Mouse (Mus musculus): ENCODE measurements at regions not wholly inside any gene's neighbourhood (a gene's known extent, or its start where the extent isn't known, plus 50 kb on each side); places are given as distances from the start of the nearest gene placed in this dataset.
"Not testable (repeated sequence)": the region's sequence is repeated elsewhere in the genome, so short reads cannot be mapped to it uniquely, and the experiment has no call there.

- H3K27me3 ChIP-seq (ENCODE audit: insufficient read depth, low read length); H3K4me3 ChIP-seq (ENCODE audit: low read depth, low read length); H3K4me1 ChIP-seq (ENCODE audit: insufficient read depth, low read depth, low read length); H3K9me3 ChIP-seq (replicated peaks); H3K36me3 ChIP-seq (replicated peaks); DNase-seq (ENCODE audit: low spot score): not testable (repeated sequence)
- peak; percentile 43 for ATAC-seq (ENCODE audit: extremely low read depth, insufficient number of reproducible peaks, low FRiP score, poor library complexity, severe bottlenecking)
Observed at GRCm38 (mm10) chr4:3497392-3497791, 312.2 kb upstream of the Vmn1r3 start.

GRCm38 (mm10) chr4:3495987-3496386, 310.8 kb upstream of the Vmn1r3 start:
- not testable (repeated sequence) for H3K4me1 ChIP-seq (ENCODE audit: insufficient read depth, low read depth, low read length); H3K36me3 ChIP-seq (replicated peaks); DNase-seq (ENCODE audit: low spot score); H3K27me3 ChIP-seq (ENCODE audit: insufficient read depth, low read length); H3K4me3 ChIP-seq (ENCODE audit: low read depth, low read length); H3K9me3 ChIP-seq (replicated peaks)
- ATAC-seq (ENCODE audit: extremely low read depth, insufficient number of reproducible peaks, low FRiP score, poor library complexity, severe bottlenecking): peak; percentile 71

DNA sequence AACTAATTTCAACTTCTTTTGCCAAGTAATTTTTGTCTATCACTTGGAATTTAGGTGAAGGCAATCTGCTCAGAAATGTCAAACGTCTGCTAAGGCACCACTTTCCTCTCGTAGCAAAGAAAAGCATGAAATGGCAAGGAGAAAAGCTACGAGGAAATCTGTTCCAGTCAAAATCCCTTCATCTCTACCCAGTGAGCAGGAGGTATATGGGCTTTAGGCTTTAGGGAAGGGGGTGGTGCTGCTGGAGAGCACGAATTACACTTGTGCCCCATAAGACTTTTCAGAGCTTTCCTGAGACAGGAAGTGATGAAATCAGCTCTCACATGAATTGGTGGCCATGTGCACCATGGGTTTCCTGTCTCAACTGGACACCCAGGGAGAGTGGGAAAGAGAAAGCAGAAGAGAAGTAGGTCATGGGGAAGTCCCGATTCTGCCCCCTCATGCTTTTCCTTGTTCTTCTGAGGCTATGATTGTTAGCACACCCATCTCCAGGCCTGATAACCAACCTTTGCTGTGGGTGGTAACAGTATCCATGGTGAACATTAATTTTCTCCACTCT, 309.0 kb upstream of the Vmn1r3 start:
- not testable (repeated sequence) for H3K4me1 ChIP-seq (ENCODE audit: insufficient read depth, low read depth, low read length); H3K9me3 ChIP-seq (replicated peaks); DNase-seq (ENCODE audit: low spot score); H3K27me3 ChIP-seq (ENCODE audit: insufficient read depth, low read length); ATAC-seq (ENCODE audit: extremely low read depth, insufficient number of reproducible peaks, low FRiP score, poor library complexity, severe bottlenecking); H3K36me3 ChIP-seq (replicated peaks); H3K4me3 ChIP-seq (ENCODE audit: low read depth, low read length)

GRCm38 (mm10) chr4:3490901-3491300, 305.7 kb upstream of the Vmn1r3 start:
- not testable (repeated sequence) for H3K9me3 ChIP-seq (replicated peaks); H3K27me3 ChIP-seq (ENCODE audit: insufficient read depth, low read length); H3K4me3 ChIP-seq (ENCODE audit: low read depth, low read length); H3K36me3 ChIP-seq (replicated peaks); DNase-seq (ENCODE audit: low spot score); H3K4me1 ChIP-seq (ENCODE audit: insufficient read depth, low read depth, low read length); ATAC-seq (ENCODE audit: extremely low read depth, insufficient number of reproducible peaks, low FRiP score, poor library complexity, severe bottlenecking)

DNA sequence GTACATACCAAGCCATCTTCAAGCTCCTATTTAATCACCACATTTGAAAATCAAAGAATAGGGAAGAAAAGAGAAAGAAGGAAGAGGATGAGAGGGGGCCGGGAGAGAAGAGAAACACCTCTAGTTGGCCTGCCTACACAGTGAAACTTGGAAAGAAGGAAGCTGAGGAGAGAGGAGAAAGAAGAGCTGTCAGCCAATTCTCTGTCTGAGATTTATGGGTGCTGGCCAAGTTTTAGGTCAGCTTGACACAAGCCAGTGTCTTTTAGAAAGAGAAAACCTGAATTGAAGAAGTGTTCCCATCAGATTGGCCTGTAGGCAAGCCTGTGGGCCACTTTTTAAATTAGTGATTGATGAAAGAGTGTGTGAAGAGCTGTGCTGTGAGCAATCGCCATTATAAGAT, 296.9 kb upstream of the Vmn1r3 start:
- TF ChIP-seq CTCF (IDR thresholded peaks at IDR 0.05; ENCODE audit: low read depth, low read length): no peak
- TF ChIP-seq POLR2AphosphoS5 (IDR thresholded peaks at IDR 0.05; ENCODE audit: insufficient replicate concordance, low read depth, low read length): no peak
- no peak for TF ChIP-seq TAL1 (conservative IDR thresholded peaks at IDR 0.05; ENCODE audit: low read depth, low read length)
- TF ChIP-seq GATA2 (IDR thresholded peaks at IDR 0.05; ENCODE audit: borderline replicate concordance, low read depth, low read length): no peak
- no peak for TF ChIP-seq GATA1 (IDR thresholded peaks at IDR 0.05; ENCODE audit: borderline replicate concordance, low read length)
- DNase-seq (ENCODE audit: low spot score) (no peak), ATAC-seq (ENCODE audit: extremely low read depth, insufficient number of reproducible peaks, low FRiP score, poor library complexity, severe bottlenecking) (no peak)
- H3K9me3 ChIP-seq (replicated peaks): no peaks in the 10 kb centered on the region
- no peak overlapping the region for H3K4me3 ChIP-seq (ENCODE audit: low read depth, low read length)
- H3K27me3 ChIP-seq (ENCODE audit: insufficient read depth, low read length): no peaks in the 10 kb centered on the region
- no peaks in the 10 kb centered on the region for H3K4me1 ChIP-seq (ENCODE audit: insufficient read depth, low read depth, low read length)
- no peaks in the 10 kb centered on the region for H3K36me3 ChIP-seq (replicated peaks)

- DNase-seq (ENCODE audit: low spot score): no peak
- H3K9me3 ChIP-seq (replicated peaks): no peaks in the 10 kb centered on the region
- H3K27me3 ChIP-seq (ENCODE audit: insufficient read depth, low read length): no peaks in the 10 kb centered on the region
- no peaks in the 10 kb centered on the region for H3K36me3 ChIP-seq (replicated peaks)
- H3K4me1 ChIP-seq (ENCODE audit: insufficient read depth, low read depth, low read length): peaks cover 8% of the 10 kb centered on the region; the same call in 1 of the 2 replicates
- ATAC-seq (ENCODE audit: extremely low read depth, insufficient number of reproducible peaks, low FRiP score, poor library complexity, severe bottlenecking): peak; percentile 60
- H3K4me3 ChIP-seq (ENCODE audit: low read depth, low read length): peak overlapping the region; percentile 9; the same call in 1 of the 2 replicates
- TF ChIP-seq CTCF (IDR thresholded peaks at IDR 0.05; ENCODE audit: low read depth, low read length): no peak
- TF ChIP-seq TAL1 (conservative IDR thresholded peaks at IDR 0.05; ENCODE audit: low read depth, low read length): no peak
- TF ChIP-seq POLR2AphosphoS5 (IDR thresholded peaks at IDR 0.05; ENCODE audit: insufficient replicate concordance, low read depth, low read length): no peak
- TF ChIP-seq GATA2 (IDR thresholded peaks at IDR 0.05; ENCODE audit: borderline replicate concordance, low read depth, low read length): no peak
- no peak for TF ChIP-seq GATA1 (IDR thresholded peaks at IDR 0.05; ENCODE audit: borderline replicate concordance, low read length)
Observed at GRCm38 (mm10) chr4:3456773-3457172, 271.6 kb upstream of the Vmn1r3 start.

- H3K4me3 ChIP-seq (ENCODE audit: low read depth, low read length); DNase-seq (ENCODE audit: low spot score); H3K9me3 ChIP-seq (replicated peaks); H3K36me3 ChIP-seq (replicated peaks); H3K27me3 ChIP-seq (ENCODE audit: insufficient read depth, low read length); H3K4me1 ChIP-seq (ENCODE audit: insufficient read depth, low read depth, low read length): not testable (repeated sequence)
- peak; percentile 70; the same call in 1 of the 2 replicates for ATAC-seq (ENCODE audit: extremely low read depth, insufficient number of reproducible peaks, low FRiP score, poor library complexity, severe bottlenecking)
Observed at GRCm38 (mm10) chr4:3437380-3437779, 252.2 kb upstream of the Vmn1r3 start.

DNA sequence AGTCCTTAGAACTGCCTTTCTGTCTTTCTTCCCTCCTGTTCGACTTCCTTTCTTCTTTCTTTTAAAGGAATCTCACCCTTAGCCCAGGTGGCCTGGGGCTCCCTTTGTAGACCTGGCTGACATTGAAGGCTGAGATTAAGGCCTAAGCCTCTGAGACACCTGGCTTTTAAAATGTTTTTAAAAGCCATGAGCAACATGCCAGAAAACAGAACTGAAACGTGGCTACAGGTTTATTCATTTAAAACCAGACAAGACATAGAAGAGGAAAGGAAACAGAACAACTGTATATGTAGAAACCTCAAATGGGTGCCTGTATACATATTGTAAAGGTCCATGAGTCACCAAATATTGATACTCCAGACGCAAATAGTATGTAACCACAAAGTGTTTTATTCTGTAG, 242.8 kb upstream of the Vmn1r3 start:
- Histone ChIP-seq H3K36me3 (replicated peaks) (no peaks in the 10 kb centered on the region), H3K27me3 (ENCODE audit: insufficient read depth, low read length) (no peaks in the 10 kb centered on the region), H3K4me1 (ENCODE audit: insufficient read depth, low read depth, low read length) (no peaks in the 10 kb centered on the region), H3K9me3 (replicated peaks) (no peaks in the 10 kb centered on the region), H3K4me3 (ENCODE audit: low read depth, low read length) (no peak overlapping the region)
- TF ChIP-seq TAL1 (conservative IDR thresholded peaks at IDR 0.05; ENCODE audit: low read depth, low read length) (no peak), GATA1 (IDR thresholded peaks at IDR 0.05; ENCODE audit: borderline replicate concordance, low read length) (no peak), POLR2AphosphoS5 (IDR thresholded peaks at IDR 0.05; ENCODE audit: insufficient replicate concordance, low read depth, low read length) (no peak), GATA2 (IDR thresholded peaks at IDR 0.05; ENCODE audit: borderline replicate concordance, low read depth, low read length) (no peak), CTCF (IDR thresholded peaks at IDR 0.05; ENCODE audit: low read depth, low read length) (no peak)
- no peak for ATAC-seq (ENCODE audit: extremely low read depth, insufficient number of reproducible peaks, low FRiP score, poor library complexity, severe bottlenecking)
- no peak for DNase-seq (ENCODE audit: low spot score)

Measured in G1E (cell line).